ENCODE assay signal across 16 mouse cellular contexts in genomic region chr16:9011077-9011476, GRCm38 (mm10).
"Had no signal": no experiment of that assay in that cellular context is flagged by ENCODE, and none has a peak within 500 bp of the region (broad histone marks: within the 10 kb centered on the region; RNA-seq: fewer than 3 reads in every experiment).

No protein-coding gene starts in this region.

- H3K9me3 ChIP-seq: neural tube, embryonic 13.5 days; neural tube, embryonic 15.5 days; stomach, embryonic 15.5 days had no signal

- H3K27ac ChIP-seq: neural tube, embryonic 13.5 days; neural tube, embryonic 15.5 days; stomach, embryonic 15.5 days; stomach, postnatal 0 days had no signal

- H3K27me3 ChIP-seq: stomach, embryonic 15.5 days had no signal

- DNase-seq: retina, postnatal 1 day; right cerebral cortex, adult 18-20 months; right cerebral cortex, postnatal 14 days; right cerebral cortex, postnatal 25 days; right cerebral cortex, postnatal 4 days; spleen, adult 18-20 months; thymus, adult 18-20 months; thymus, adult 2 months; thymus, postnatal 14 days; thymus, postnatal 25 days; thymus, postnatal 36 days; thymus, postnatal 4 days had no signal

- H3K9ac ChIP-seq: neural tube, embryonic 13.5 days; neural tube, embryonic 15.5 days; stomach, embryonic 15.5 days had no signal

- H3K4me1 ChIP-seq: neural tube, embryonic 13.5 days; stomach, embryonic 15.5 days had no signal

- H3K36me3 ChIP-seq: neural tube, embryonic 13.5 days; neural tube, embryonic 15.5 days; stomach, embryonic 15.5 days had no signal

- H3K4me3 ChIP-seq: neural tube, embryonic 13.5 days; neural tube, embryonic 15.5 days; stomach, embryonic 15.5 days had no signal

- H3K4me2 ChIP-seq: neural tube, embryonic 13.5 days; neural tube, embryonic 15.5 days; stomach, embryonic 15.5 days had no signal
